Mouse (Mus musculus): ENCODE results near the gene Suv39h1.
"Not testable (repeated sequence)": the region's sequence is repeated elsewhere in the genome, so short reads cannot be mapped to it uniquely, and the experiment has no call there.

Gene Suv39h1

DNA sequence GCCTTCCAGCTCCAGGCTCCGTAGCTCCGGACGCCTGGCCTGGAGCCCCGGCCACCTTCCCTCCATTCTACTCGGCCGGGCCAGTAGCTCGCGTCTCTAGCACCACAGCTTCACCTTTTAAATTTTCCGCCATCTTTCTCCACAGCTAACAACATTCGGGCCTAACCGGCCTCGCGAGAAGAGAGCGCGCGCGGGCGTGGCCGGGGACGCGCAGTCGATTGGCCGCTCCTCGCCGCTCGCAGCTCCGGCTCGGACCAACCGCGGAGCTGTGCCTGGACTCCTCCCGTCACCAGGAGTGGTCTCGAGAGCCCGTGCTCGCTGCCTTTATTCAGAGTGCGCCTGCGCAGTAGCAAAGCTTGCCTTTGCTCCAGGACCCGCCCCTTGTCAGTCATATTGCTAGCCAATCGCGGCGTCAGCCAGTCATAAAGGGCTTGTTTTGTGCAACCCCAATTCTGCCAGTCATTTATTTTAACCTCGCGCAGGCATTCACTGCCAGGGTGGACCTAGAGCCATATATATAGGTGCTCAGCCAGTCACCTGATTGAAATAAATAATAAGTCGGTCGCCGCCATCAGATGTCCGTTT is at the start of gene Suv39h1:
TSS of gene Suv39h1 (minus strand) at position 331 of the 585 bp plus-strand sequence.
- peak; percentile 97 to 98 for DNase-seq (ENCODE audit: low spot score in 2 of 2)

DNA sequence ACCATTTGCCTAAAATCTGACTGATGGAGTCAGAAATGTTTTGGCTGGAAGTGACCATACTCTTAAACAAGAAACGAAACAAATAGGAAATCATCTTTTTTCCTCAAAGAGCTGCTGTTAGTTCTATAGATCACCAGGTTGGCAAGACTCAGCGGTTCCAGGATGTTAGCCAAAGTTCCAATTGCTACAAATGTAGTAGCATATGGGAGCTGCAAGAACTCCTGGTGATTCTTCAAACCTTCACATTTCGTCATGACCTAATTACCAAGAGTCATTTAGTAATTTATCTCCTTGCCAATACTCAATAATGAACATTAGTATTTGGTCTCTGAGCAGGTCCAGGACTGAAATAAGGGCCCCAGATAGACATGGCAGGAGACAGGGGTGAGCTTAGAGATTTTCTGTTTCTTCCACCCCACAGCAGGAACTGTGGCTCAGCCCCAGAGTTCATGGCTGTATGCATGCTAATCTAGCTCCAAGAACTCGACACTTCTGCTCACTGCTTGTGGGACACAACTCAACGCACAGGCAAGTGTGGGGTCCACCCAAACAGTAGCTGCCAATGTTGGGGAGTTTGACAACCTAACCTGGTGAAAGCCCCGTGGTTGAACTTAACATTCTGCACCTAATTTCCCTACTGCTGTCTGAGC is 49.4 kb upstream of the Suv39h1 start:
- no peak for DNase-seq (ENCODE audit: low spot score in 2 of 2)

DNA sequence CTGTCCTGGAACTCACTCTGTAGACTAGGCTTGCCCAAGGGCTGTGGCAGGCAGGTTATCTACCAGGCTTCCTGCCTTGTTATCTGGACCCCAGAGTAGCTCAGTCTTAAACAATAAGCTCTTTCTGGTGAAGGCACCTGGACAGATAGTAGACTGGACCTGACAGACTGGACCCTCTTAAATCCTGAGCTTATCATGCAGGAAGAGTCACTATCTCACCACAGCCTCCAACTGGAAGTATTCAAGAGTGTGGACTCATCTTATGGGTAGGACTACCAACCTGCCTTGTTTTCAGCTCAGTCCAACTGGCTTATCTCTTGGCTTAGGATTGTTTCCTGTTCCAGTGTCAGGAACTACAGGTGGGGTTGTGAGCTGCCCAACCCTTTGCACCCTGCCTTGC is 42.7 kb upstream of the Suv39h1 start:
- DNase-seq (ENCODE audit: low spot score in 2 of 2), result no peak

DNA sequence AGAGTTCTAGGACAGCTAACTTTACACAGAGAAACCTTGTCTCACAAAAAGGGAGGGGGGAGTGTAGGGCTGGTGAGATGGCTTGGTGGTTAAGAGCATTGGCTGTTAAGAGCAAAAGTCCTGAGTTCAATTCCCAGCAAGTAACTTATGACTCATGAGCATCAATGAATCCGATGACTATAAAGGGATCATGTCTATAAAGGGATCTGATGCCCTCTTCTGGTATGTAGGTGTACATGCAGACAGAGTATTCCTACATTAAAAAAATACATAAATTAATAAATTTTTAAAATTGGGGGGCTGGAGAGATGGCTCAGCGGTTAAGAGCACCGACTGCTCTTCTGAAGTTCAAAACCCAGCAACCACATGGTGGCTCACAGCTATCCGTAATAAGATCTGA is 40.7 kb upstream of the Suv39h1 start:
- no peak for DNase-seq (ENCODE audit: low spot score in 2 of 2)

DNA sequence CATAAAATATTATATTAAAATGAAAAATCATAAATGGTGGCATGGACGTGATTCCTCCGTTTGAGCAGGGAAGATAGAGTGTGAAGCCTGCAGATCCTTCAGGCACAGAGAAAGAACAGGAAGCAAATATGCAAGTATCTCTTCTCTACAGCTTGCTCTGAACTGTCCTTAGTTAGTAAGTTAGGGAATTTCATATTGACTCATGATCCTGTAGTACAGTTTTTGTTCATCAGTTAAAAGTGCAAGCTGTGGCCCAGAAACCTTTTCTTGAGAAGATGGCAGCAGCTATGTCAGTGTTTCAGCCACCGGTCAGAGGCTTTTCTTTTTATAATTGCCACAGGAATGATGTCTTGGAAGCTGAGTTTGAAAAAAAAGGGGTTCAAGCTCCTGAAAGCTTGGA is 30.5 kb upstream of the Suv39h1 start:
- DNase-seq (ENCODE audit: low spot score in 2 of 2), result no peak

DNA sequence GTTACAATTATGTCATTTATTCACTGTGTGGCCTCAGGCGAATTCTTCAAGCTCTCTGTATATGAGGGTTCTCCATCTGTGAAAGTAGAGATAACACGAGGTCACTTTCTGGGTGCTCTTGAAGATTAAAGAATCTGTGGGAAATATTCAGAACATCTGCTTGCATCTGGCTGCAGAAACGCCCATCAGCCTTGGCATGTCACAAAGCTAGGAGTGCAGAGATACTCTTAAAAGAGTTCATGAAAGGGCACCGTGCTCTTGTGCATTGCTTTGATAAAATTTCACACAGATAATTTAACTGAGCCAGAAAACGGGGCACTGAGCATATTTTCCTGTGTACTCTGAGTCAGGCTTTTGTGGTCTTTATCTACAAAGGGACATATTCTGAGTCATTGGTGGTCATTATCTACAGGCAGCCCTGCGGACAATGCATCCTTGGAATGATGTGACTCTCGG is 27.7 kb upstream of the Suv39h1 start:
- no peak for DNase-seq (ENCODE audit: low spot score in 2 of 2)

DNA sequence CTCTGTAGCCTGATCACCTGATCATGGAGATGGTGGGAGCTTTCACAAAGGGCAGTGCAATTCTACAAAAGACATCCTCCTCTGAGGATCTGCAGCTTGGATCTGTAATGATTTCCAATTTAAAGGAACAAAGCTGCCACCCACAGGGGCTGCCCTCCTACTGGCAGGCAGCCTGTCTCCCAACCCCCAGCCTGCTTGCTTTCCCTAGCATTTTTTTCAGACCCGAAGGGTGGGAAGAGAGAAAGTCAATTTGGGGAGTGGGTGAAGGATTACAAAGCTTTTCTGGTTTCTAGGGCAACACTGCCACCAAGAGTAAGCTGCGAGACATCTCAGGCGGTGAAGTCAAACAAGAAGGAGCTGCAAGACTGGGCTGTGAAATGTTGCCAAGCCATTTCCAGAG is 26.5 kb upstream of the Suv39h1 start:
- peak; percentile 86 to 90 for DNase-seq (ENCODE audit: low spot score in 2 of 2)

DNA sequence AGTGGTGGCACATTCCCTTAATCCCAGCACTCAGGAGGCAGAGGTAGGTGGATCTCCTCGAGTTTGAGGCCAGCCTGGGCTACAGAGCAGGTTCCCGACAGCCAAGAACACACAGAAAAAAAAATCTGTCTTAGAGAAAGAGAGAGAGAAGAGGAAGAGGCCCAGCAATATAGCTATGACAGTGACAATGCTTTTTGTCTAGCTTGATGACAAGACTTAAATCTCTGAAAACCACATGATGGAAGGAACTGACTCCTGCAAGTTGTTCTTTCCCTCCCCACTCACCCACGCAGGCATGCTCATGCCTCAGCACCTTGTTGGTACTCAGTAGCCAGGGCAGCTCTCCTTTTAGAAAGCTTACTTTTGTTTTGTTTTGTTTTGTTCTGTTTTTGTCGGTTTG is 24.9 kb upstream of the Suv39h1 start:
- no peak for DNase-seq (ENCODE audit: low spot score in 2 of 2)

DNA sequence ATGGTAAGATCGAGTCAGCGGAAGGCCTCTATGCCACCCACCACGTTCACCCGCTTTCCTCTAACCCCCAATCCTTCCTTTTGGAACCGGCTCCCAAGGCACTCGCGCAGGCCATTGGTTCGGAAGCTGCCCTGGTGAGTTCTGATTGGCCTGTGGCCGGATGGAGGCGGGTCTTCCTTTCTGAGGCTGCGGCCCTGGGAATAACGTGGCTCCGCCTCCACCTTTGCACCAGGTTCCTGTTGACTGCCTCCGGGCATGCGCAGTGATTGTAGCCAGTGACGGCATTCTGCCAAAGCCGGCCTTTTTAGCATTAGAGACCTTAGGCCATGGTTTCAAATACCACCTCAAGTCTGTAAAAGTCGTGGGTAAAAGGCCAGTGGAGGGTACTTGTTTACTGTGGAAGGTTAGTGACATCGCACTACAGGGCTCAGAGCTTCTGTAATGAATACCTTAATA is 22.3 kb upstream of the Suv39h1 start:
- DNase-seq (ENCODE audit: low spot score in 2 of 2), result peak; percentile 98

DNA sequence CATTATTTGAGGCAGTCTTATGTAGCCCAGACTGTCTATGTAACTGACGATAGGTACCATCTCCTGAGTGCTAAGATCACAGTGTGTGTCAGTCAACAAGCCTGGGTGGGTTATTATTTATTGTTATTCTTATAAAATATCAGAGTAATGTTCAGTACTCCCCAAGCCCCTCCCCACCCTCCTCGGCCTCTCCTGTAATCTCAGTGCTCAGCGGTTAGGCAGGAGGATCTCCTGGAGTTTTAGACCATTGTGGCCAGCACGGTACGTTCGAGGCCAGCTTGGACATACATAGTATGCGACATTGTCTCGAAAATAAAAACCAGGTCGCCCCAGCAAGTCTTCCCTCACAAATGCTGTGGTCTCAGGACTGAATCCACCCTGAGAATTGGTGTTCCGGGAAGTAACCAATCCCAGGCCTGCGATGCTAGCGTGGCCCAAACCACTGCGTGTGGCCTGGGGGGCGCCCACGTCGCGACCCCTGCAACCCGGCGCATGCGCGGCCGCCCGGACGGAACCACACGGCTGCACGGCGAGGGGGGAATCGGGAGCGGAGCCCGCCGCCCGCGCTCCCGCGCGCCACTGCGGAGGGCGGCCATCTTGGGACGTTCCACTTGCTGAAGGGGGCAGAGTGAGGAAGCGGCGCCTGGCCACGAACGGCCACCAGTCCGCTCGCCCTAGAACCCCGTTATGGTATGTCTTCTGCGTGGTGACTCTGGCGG is 21.7 kb upstream of the Suv39h1 start:
- DNase-seq (ENCODE audit: low spot score in 2 of 2), result peak in 1 of 2 experiments; percentile 88

DNA sequence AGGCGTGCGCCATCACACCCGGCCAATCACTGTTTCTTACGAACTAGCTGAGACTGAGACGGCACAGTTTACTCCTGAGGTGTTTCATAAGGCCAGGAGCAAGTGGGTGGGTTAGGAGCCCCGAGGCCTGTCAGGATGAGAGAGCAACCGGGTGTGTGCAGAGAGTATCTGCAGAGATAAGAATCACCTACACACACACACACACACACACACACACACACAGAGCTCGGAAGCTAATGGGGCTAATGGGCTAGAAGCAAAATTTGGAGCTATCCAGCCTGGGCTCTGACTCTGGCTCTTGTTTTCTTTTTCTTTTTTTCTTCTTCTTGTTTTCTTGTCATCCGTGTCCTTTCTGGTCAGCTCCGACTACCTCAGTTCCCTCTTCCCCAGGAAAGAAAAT is 21.0 kb upstream of the Suv39h1 start:
- DNase-seq (ENCODE audit: low spot score in 2 of 2), result no peak

DNA sequence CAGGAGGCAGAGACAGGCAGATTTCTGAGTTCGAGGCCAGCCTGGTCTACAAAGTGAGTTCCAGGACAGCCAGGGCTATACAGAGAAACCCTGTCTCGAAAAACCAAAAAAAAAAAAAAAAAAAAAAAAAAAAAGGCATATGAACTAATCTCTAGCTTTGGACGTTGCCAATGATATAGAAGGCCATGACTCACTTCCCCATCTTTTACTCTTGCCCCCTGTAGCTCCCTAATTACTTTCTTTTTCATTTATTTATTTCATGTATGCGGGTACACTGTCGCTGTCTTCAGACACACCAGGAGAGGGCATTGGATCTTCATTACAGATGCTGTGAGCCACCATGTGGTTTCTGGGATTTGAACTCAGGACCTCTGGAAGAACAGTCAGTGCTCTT is 16.4 kb upstream of the Suv39h1 start:
- not testable (repeated sequence) for DNase-seq (ENCODE audit: low spot score in 2 of 2)

DNA sequence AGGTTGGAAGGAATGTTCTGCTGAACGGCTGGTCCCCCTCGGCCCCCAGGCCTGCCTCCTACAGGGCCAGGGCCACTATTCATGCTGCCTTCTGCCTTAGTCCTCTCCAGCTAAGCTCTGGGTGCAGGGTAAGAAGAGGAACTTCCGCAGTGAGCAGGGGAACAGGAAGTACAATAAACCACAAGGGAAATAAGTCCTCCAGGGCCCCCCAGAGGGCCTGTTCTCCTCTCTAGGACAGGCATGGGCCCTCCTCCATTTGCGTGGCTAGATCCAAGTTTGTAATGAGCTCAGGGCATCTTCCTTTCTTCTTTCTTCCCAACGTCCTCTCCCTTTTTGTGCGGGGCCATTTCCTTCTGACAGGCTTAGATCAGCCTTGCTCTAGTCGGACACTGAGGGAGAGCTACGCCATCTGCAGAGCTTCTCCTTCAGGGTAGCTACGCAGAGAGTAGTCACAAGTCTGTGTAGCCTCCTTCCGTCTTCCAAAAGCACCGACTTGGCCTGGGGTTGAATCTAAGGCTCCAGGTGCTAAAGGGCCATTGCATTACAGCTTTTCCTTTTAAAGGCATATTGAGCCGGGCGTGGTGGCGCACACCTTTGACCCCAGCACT is 15.9 kb upstream of the Suv39h1 start, which contains the start of gene Was:
TSS of gene Was (minus strand) at position 153 of the 608 bp plus-strand sequence.
- DNase-seq (ENCODE audit: low spot score in 2 of 2), result peak in 1 of 2 experiments; percentile 24

DNA sequence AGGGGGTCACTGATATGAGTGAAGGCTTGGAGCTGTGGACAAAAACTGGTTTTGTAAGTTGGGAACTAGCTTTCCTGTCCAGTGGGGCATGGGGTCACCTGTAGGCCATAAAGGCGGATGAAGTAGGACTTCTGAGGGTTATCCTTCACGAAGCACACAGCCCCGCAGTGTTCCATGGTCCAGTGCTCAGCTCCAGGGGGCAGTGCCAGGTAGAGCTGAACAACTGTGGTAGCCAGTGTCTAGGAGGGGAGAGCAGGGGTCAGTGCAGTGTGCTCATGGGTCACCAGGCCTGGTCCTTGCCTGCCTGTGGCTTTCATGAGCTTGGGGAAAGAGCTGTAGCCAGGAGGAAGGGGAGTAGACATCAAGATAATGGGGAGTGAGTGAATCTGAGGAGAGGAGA is 15.2 kb upstream of the Suv39h1 start:
- DNase-seq (ENCODE audit: low spot score in 2 of 2), result no peak

DNA sequence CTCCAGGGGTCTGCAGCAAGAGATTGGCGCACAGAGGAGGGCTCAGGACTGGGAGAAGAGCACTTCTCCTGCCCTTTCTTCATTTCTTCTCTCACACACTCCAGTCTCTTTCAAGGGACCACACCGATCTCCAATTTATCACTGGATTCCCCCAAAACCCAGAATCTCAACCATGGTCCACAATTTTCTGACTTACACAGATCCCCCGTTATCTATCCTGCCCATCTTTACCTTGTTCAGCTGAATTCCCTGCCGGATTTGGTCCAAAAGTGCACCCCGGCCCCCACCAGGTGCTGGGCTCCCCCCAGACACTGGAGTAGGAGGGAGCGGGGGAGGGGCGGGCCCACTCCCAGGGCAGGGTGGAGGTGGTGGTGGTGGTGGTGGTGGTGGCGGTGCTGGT is 11.1 kb upstream of the Suv39h1 start:
- no peak for DNase-seq (ENCODE audit: low spot score in 2 of 2)

DNA sequence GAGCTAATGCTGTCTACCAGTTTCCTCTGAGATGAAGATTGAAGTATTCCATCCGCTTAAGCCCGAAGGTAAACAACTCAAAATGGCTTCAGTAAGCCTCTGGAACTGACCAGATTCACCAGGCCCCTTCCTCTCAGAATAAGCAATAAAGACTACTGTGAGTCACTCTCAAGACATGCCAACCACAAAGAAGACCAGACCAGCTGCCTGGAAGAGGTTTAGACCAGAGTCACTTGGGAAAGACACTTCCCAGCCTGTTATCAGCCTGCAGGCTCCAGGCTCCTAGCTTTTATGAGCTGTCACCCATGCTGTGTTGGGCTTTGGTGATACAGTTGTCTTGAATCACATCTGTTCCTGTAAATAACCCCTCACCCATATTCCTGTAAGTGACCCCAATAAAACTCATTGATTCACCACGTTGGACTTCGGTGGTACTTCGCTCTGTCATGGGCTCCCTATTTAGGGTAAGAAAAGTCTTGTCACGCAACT is 10.3 kb upstream of the Suv39h1 start:
- no peak for DNase-seq (ENCODE audit: low spot score in 2 of 2)

DNA sequence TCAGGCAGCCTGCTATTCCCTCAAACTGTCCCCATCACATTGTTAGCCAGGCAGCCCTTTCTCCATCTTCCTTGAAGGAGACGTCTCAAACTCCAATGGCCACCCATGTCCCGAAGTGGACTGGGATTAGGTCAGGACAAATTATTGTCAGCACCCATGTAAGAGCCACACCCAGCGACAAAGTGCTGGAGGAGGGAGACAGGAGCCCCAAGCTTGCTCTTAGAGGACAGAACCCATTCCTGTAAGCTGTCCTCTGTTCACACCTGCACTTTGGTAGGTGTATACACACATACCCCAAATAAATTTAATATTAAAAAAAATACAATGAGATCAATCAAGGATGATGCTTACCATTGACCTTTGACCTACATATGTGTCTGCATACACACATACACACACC is 544 bp upstream of the Suv39h1 start:
- peak in 1 of 2 experiments; percentile 23 for DNase-seq (ENCODE audit: low spot score in 2 of 2)

DNA sequence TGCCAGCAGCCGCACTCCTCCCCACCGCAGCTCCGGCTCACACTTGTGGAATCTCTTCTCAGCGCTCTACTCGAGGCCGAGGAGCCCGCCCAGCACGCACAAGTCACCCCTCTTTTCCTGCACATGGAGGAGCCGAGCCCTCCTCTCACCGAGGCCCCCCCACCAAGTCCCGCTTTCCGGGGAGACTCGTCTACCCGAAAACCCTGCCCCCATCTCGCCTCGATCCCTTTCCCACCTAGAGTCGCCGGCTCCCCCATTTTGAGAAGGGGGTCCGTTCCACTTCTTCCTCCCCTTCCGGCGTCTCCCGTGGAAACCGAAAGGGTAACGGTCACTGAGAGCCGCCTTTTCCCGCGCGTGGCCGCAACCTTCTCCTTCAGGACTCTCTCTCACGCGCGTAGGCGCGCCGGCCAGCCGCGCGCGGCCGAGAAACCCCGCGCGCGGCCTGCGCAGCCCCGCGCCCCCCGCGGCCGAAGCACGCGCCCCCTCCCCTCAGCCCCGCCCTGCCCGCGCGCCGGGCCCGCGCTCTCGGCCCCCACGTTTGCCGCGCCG is 605 bp downstream of the Suv39h1 start:
- DNase-seq (ENCODE audit: low spot score in 2 of 2), result peak; percentile 31 to 49

DNA sequence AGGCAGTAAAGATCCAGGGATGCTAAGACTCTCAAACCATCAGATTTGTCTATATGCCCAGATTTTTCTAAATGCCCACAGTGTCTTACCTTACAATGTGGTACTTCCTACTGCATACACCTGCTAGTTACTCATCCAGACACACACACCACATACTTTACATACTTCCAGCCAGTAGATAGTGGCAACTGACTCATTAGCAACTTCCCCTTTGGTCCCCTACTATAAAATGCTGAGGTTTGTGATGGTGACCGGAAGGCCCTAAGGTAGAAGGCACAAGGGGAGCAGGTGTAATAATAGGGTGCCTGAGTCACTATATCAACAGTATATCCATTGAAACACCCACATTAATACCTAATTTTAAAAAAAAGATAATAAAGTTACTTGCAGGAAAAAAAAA is 5.4 kb downstream of the Suv39h1 start:
- DNase-seq (ENCODE audit: low spot score in 2 of 2), result no peak

DNA sequence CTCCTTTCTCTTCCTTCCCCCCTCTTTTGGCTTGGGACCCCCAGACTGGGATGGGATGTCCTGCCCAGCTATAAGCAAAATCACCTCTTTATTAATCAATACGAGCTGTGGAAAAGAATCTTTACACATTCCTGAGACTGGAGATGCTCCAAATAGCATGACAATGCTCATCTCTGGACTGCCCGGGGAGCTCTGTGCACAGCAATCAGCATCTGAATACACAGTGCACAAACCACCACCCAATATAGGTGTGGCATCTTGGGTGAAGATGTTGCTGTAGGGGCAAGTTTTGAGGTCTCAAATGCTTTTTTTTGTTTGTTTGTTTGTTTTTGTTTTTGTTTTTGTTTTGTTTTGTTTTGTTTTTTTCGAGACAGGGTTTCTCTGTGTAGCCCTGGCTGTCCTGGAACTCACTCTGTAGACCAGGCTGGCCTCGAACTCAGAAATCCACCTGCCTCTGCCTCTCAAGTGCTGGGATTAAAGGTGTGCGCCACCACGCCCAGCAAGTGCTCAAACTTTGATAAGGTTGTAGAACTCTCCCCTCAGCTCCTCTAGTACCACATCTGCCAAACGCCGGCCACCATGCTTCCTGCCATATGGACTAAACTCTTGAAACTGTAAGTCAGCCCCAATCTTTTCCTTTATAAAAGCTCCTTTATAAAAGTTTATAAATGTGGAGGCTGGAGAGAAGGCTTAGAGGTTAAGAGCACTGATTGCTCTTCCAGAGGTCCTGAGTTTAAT is 23.3 kb downstream of the Suv39h1 start:
- DNase-seq (ENCODE audit: low spot score in 2 of 2), result not testable (repeated sequence)

DNA sequence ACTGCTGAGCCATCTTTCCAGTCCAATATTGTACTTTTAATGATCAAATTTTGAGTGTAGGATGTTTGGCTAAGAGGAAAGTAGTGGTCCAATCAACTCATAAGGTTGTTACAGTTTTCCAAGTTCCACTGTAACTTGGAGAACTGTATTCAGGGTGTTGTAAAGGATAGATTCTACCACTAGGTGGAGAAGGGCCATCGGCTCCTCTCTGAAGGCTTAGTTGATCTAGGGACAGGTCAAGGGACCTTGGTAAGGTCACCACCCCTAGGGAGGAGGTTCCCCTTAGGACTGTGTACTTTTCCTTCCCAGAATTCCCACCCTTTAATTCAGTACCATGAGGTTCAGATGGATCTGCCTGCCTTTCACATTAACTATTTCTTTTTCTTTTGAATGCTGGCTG is 41.6 kb downstream of the Suv39h1 start:
- no peak for DNase-seq (ENCODE audit: low spot score in 2 of 2)
